7 mouse cellular contexts compared by ENCODE assay signal in the genomic region with DNA sequence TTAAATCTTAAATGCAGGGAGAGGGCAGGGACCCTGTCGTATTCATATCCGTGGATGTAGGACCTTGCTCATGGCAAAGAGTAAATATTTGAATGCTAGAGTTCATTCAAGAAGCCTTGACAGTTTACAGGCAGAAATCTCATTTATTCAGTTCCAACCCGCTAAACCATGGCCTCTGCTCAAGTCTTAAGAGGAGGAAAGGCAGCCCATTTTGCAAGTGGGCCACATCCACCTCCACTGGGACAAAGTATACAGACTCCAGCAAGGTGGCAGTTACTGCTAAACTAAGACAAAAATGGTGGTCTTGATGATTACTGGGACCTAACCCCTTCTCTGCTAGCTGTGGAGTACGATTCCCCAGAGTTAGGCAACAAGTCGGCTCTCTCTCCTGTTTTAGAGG. TPM values are rescaled to one million over a fixed set of nuclear protein-coding genes. Genes with fewer than 3 reads are reported as not detected.
DNase-seq lines count a peak whose midpoint lies in the region; ATAC-seq and TF ChIP-seq lines count a peak whose summit lies in the region.

No protein-coding gene starts in this region.

- no peak for DNase-seq in spleen, adult 2 months (ENCODE audit: low read depth in 1 of 2, low spot score in 2 of 2)
- no peak for DNase-seq in spleen, postnatal 36 days (ENCODE audit: low spot score in 2 of 2)
- no peak for DNase-seq in liver, embryonic 14.5 days (ENCODE audit: low read depth in 3 of 3, low spot score in 3 of 3)
- DNase-seq in adrenal gland, postnatal 14 days = no peak
- DNase-seq in layer of hippocampus, postnatal 14 days (ENCODE audit: low spot score in 2 of 2) = no peak
- DNase-seq in right cerebral cortex, postnatal 4 days = no peak

- peaks cover 3% of the 10 kb centered on the region; the same call in 1 of the 2 replicates for H3K4me1 ChIP-seq in spleen, adult 2 months (ENCODE audit: control insufficient read depth, insufficient read depth, insufficient read length)
- peaks cover 12% of the 10 kb centered on the region for H3K4me1 ChIP-seq in forebrain, embryonic 12.5 days
- H3K4me1 ChIP-seq in liver, embryonic 14.5 days (replicated peaks; ENCODE audit: control insufficient read depth in 2 of 2, insufficient read depth in 2 of 2, low read length in 1 of 2) = peaks cover 12 to 15% of the 10 kb centered on the region in 2 experiments

- TF ChIP-seq POLR2A in spleen, adult 2 months (IDR thresholded peaks at IDR 0.05; ENCODE audit: low read depth, low read length) = no peak

- H3K27me3 ChIP-seq in spleen, adult 2 months (ENCODE audit: control insufficient read depth, insufficient read depth, low read length) = no peaks in the 10 kb centered on the region
- H3K27me3 ChIP-seq in forebrain, embryonic 12.5 days = 0 out of 2 replicates have a peak, but pooled peaks cover 3% of the 10 kb centered on the region
- H3K27me3 ChIP-seq in liver, embryonic 14.5 days (ENCODE audit: control insufficient read depth, insufficient read depth, low read length) = no peaks in the 10 kb centered on the region

- no peak overlapping the region; the same call in 1 of the 2 replicates for H3K4me3 ChIP-seq in spleen, adult 2 months (ENCODE audit: extremely low read depth, insufficient read depth, insufficient read length)
- H3K4me3 ChIP-seq in forebrain, embryonic 12.5 days (replicated peaks) = peak overlapping the region; percentile 61
- H3K4me3 ChIP-seq in liver, embryonic 14.5 days (ENCODE audit: insufficient read depth in 1 of 2, low read depth in 2 of 2, low read length in 2 of 2) = peak overlapping the region; percentile 69 to 72

- H3K36me3 ChIP-seq in spleen, adult 2 months (ENCODE audit: control insufficient read depth, insufficient read depth, low read length) = no peaks in the 10 kb centered on the region
- no peaks in the 10 kb centered on the region for H3K36me3 ChIP-seq in forebrain, embryonic 12.5 days (replicated peaks)
- no peaks in the 10 kb centered on the region for H3K36me3 ChIP-seq in liver, embryonic 14.5 days (replicated peaks; ENCODE audit: control insufficient read depth, insufficient read depth, low read depth)

- 38% methylated on average over 5 of the region's 5 CpGs for WGBS in spleen, adult 2 months
- 39% methylated on average over 5 of the region's 5 CpGs for WGBS in forebrain, embryonic 12.5 days
- WGBS in liver, embryonic 14.5 days (ENCODE audit: insufficient replicate concordance) = 29% methylated on average over 5 of the region's 5 CpGs

- peak overlapping the region; percentile 62 for H3K4me2 ChIP-seq in forebrain, embryonic 12.5 days
- H3K4me2 ChIP-seq in liver, embryonic 14.5 days (ENCODE audit: low read depth) = peak overlapping the region; percentile 88

- peak overlapping the region; percentile 64 for H3K9ac ChIP-seq in forebrain, embryonic 12.5 days
- H3K9ac ChIP-seq in liver, embryonic 14.5 days (replicated peaks) = peak overlapping the region; percentile 76

- no peak for ATAC-seq in forebrain, embryonic 12.5 days (ENCODE audit: low FRiP score)
- no peak for ATAC-seq in liver, embryonic 14.5 days (ENCODE audit: insufficient read depth)

- TF ChIP-seq EP300 in liver, embryonic 14.5 days (IDR thresholded peaks at IDR 0.05; ENCODE audit: low read depth) = no peak

- no peak for TF ChIP-seq CTCF in spleen, adult 2 months (IDR thresholded peaks at IDR 0.05; ENCODE audit: extremely low read depth, insufficient read depth, insufficient read length, insufficient replicate concordance)
- TF ChIP-seq CTCF in liver, embryonic 14.5 days (IDR thresholded peaks at IDR 0.05; ENCODE audit: low read depth) = no peak

- H3K9me3 ChIP-seq in forebrain, embryonic 12.5 days = no peaks in the 10 kb centered on the region
- no peaks in the 10 kb centered on the region for H3K9me3 ChIP-seq in liver, embryonic 14.5 days (ENCODE audit: control insufficient read depth, low read length)

- H3K27ac ChIP-seq in spleen, adult 2 months (ENCODE audit: insufficient read depth, low read length) = peak overlapping the region; percentile 27; the same call in 1 of the 2 replicates
- H3K27ac ChIP-seq in forebrain, embryonic 12.5 days = peak overlapping the region; percentile 95; the same call in 1 of the 2 replicates
- peak overlapping the region; percentile 96 for H3K27ac ChIP-seq in liver, embryonic 14.5 days

RNA-seq across cellular contexts. Expression of a gene that starts 0.4 kb away (rescaled TPM):
- 1.3 TPM in 2 replicates for polyA plus RNA-seq in spleen, adult 2 months (2012; rRNA removed)
- 10.1 and 10.9 TPM in 2 replicates for polyA plus RNA-seq in forebrain, embryonic 12.5 days (2016; fragmentation: Nextera tagmentation; extraction: Ambion mirVana)
- 1.3 and 2.0 TPM in 2 replicates for polyA plus RNA-seq in liver, embryonic 14.5 days (2012; rRNA removed)
- 5.2 and 7.2 TPM in 2 replicates for polyA plus RNA-seq in liver, embryonic 14.5 days (2014; fragmentation: Nextera tagmentation; extraction: Ambion mirVana)
- total RNA-seq in adrenal gland, postnatal 14 days (2021) = 4.3 and 5.9 TPM in 2 replicates
- total RNA-seq in layer of hippocampus, postnatal 14 days (2021) = 1 to 10 TPM; 2.2 to 2.7 TPM

RNA-seq across cellular contexts. Expression of a gene that starts 8.3 kb away (rescaled TPM):
- polyA plus RNA-seq in spleen, adult 2 months (2012; rRNA removed) = 0.30 and 0.50 TPM in 2 replicates
- not detected in 2 replicates for polyA plus RNA-seq in forebrain, embryonic 12.5 days (2016; fragmentation: Nextera tagmentation; extraction: Ambion mirVana)
- 1.4 and 1.7 TPM in 2 replicates for polyA plus RNA-seq in liver, embryonic 14.5 days (2012; rRNA removed)
- polyA plus RNA-seq in liver, embryonic 14.5 days (2014; fragmentation: Nextera tagmentation; extraction: Ambion mirVana) = 1.2 TPM in 2 replicates
- total RNA-seq in adrenal gland, postnatal 14 days (2021) = 0.71 TPM in 1 of 2 replicates, not detected in the other
- total RNA-seq in layer of hippocampus, postnatal 14 days (2021) = under 1 TPM in 1 of 2 experiments, not detected in 1; 0.35 TPM

RNA-seq across cellular contexts. Expression of a gene that starts 17.1 kb away (rescaled TPM):
- 59.3 and 71.7 TPM in 2 replicates for polyA plus RNA-seq in spleen, adult 2 months (2012; rRNA removed)
- polyA plus RNA-seq in forebrain, embryonic 12.5 days (2016; fragmentation: Nextera tagmentation; extraction: Ambion mirVana) = 48.1 and 50.5 TPM in 2 replicates
- 29.5 and 33.3 TPM in 2 replicates for polyA plus RNA-seq in liver, embryonic 14.5 days (2012; rRNA removed)
- 31.1 and 41.0 TPM in 2 replicates for polyA plus RNA-seq in liver, embryonic 14.5 days (2014; fragmentation: Nextera tagmentation; extraction: Ambion mirVana)
- total RNA-seq in adrenal gland, postnatal 14 days (2021) = 35.0 and 47.1 TPM in 2 replicates
- total RNA-seq in layer of hippocampus, postnatal 14 days (2021) = 10 to 100 TPM; 31.1 to 31.4 TPM

RNA-seq across cellular contexts. Expression of a gene that starts 17.2 kb away (rescaled TPM):
- 88.2 and 101 TPM in 2 replicates for polyA plus RNA-seq in spleen, adult 2 months (2012; rRNA removed)
- 63.5 and 70.6 TPM in 2 replicates for polyA plus RNA-seq in forebrain, embryonic 12.5 days (2016; fragmentation: Nextera tagmentation; extraction: Ambion mirVana)
- polyA plus RNA-seq in liver, embryonic 14.5 days (2012; rRNA removed) = 61.8 and 74.5 TPM in 2 replicates
- polyA plus RNA-seq in liver, embryonic 14.5 days (2014; fragmentation: Nextera tagmentation; extraction: Ambion mirVana) = 45.1 and 58.8 TPM in 2 replicates
- 74.1 and 78.4 TPM in 2 replicates for total RNA-seq in adrenal gland, postnatal 14 days (2021)
- 100 to 1,000 TPM; 143 to 148 TPM for total RNA-seq in layer of hippocampus, postnatal 14 days (2021)

RNA-seq across cellular contexts. Expression of a gene that starts 43.0 kb away (rescaled TPM):
- polyA plus RNA-seq in spleen, adult 2 months (2012; rRNA removed) = 47.7 and 53.2 TPM in 2 replicates
- 30.4 and 32.8 TPM in 2 replicates for polyA plus RNA-seq in forebrain, embryonic 12.5 days (2016; fragmentation: Nextera tagmentation; extraction: Ambion mirVana)
- 35.3 and 43.5 TPM in 2 replicates for polyA plus RNA-seq in liver, embryonic 14.5 days (2012; rRNA removed)
- polyA plus RNA-seq in liver, embryonic 14.5 days (2014; fragmentation: Nextera tagmentation; extraction: Ambion mirVana) = 40.6 and 41.6 TPM in 2 replicates
- 26.3 and 33.5 TPM in 2 replicates for total RNA-seq in adrenal gland, postnatal 14 days (2021)
- total RNA-seq in layer of hippocampus, postnatal 14 days (2021) = 10 to 100 TPM; 30.9 to 32.7 TPM

Comparison
In these comparisons a context has a peak if more than half of its experiments do, and no peak if none do; other contexts are left out.
1. H3K27ac ChIP-seq: peak in every context shown above with its lines; median percentile 96 in liver, embryonic 14.5 days; 95 in forebrain, embryonic 12.5 days; 27 in spleen, adult 2 months.